Mouse (Mus musculus): ENCODE measurements at regions not wholly inside any gene's neighbourhood (a gene's known extent, or its start where the extent isn't known, plus 50 kb on each side); places are given as distances from the start of the nearest gene placed in this dataset.

GRCm38 (mm10) chr3:130942947-130943630 is 167.2 kb upstream of the Lef1 start:
- in situ Hi-C loops (cut with MboI; ENCODE audit: low sequenced_read_pairs) = no loop called here

DNA sequence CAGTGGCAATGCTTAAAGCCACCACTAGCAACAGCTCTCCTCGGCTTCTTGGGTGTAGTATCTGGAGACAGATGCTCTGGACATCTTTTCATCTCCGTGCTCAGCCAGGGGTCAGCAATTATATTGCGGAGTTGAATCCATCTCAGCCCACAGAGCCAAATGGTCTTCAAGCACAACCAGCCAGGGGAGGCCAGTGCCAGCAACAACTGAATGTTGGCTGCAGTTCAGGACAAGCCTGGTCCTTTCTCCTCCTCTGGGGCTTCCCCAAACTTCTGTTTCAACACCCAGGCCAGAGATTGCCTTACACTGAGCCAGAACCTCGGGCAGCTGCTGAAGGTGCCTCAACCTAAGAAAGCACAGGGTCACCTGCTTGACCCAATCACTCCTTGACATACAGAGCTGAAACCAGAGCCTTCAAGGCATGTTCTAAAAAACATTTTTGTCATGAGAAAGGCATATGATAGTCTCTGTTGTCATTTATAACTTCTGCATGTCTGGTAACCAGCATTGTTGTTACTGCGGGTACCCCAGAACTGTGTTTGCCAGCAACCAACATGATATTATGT is 169.9 kb upstream of the Lef1 start:
- in situ Hi-C loops (cut with MboI; ENCODE audit: low sequenced_read_pairs) = no loop called here

DNA sequence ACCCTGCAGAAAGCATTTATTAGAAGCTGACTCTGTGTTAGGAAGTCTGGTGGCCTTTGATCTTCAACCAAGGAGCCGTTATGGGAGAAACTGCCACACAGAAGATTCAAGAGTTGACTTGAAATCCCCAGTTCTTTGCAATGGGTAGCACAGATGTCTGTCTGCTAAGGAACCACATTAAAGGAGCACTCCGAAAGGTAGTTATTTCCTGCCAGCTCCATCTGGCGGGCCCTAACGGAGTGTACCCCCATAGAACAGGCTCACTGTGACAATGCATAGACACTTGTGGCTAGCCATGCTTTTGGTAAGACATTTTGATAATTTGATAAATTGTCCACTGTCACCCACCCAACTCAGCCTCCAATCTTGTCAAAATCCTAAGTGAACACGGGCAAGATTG is 173.3 kb upstream of the Lef1 start:
- in situ Hi-C loops (cut with MboI; ENCODE audit: low sequenced_read_pairs) = no loop called here

GRCm38 (mm10) chr3:130936336-130936735 is 173.9 kb upstream of the Lef1 start:
- in situ Hi-C loops (cut with MboI; ENCODE audit: low sequenced_read_pairs) = no loop called here

- in situ Hi-C loops (cut with MboI; ENCODE audit: low sequenced_read_pairs) = no loop called here
These were observed 174.3 kb upstream of the Lef1 start for GRCm38 (mm10) chr3:130935926-130936315.

GRCm38 (mm10) chr3:130935302-130935925 is 174.9 kb upstream of the Lef1 start:
- in situ Hi-C loops (cut with MboI; ENCODE audit: low sequenced_read_pairs) = no loop called here

GRCm38 (mm10) chr3:130932723-130933122 is 177.5 kb upstream of the Lef1 start:
- in situ Hi-C loops (cut with MboI; ENCODE audit: low sequenced_read_pairs) = no loop called here

DNA sequence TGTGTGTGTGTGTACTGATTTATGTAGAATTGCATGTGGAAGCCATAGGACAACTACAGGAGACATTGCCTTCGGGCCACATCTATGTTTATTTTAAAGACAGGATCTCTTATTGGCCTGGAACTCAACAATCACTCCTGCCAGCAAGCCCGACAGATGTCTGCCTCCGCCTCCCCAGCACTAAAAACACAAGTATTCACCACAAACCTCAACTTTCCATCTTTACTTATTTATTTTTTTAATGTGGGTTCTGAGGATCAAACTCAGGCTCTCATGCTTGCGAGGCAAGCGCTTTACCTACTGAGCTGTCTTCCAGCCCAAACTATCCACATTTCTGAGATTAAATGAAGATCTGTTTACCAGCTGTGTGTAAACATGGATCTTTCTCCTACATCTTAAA is 178.0 kb upstream of the Lef1 start:
- in situ Hi-C loops (cut with MboI; ENCODE audit: low sequenced_read_pairs) = no loop called here

DNA sequence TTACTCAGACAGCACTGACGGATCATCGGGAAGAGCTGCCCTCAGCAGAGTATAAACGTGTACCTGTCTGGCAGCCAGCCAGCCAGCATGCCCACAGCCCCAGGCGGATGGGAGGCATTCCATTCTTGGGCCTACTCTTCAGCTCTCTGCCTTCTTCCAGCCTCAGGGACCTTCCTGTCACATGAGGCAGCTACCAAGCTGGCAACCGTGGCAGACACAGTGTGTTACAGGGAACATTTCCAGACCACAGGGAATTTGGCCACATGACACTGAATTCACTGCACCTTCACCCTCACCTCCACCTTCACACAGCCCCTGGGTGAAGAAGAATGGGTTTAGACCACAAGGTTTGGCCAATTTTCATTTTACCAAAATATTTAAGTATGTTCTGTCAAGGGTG is 185.3 kb upstream of the Lef1 start:
- in situ Hi-C loops (cut with MboI; ENCODE audit: low sequenced_read_pairs) = no loop called here

- in situ Hi-C loops (cut with MboI; ENCODE audit: low sequenced_read_pairs) = no loop called here
These were observed 186.7 kb upstream of the Lef1 start for GRCm38 (mm10) chr3:130923615-130923958.

DNA sequence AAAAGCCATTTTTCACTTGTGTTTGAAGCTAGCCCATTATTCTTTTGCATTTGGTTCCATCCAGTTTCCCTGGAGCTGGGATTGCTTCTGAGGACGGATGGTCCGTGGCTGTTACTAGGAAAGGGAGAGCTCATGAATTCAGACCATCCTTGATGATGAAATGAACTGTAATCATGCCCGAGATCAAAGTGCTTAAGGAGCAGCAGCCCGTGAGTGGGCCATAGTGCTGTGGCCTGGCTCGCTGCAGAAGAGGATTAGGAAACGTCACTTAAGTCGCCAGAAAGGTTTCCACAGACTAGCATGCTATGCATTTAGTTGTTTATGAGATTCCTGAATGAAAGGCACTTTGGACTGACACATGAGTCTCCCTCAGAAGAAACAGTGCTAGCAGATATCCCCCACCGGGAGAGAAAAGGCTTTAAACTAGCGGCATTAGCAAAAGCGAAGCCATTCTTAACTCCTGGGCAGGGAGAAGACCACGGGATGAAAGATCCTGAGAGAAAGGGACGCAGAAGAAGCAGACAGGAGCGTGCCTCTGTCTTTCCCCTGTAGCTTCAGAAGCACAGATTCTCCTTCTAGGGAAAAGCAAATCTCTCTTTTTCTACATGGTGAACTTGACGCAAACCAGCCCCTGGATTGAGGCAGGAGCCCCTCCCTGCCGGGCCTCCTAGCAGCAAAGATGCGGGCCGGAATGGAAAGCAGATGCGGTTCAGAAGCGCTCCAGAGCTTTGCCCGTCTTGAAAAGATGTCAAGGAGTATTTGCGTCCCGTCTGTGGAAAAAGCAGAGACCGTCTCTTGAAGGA is 187.3 kb upstream of the Lef1 start:
- in situ Hi-C loops (cut with MboI; ENCODE audit: low sequenced_read_pairs) = no loop called here

DNA sequence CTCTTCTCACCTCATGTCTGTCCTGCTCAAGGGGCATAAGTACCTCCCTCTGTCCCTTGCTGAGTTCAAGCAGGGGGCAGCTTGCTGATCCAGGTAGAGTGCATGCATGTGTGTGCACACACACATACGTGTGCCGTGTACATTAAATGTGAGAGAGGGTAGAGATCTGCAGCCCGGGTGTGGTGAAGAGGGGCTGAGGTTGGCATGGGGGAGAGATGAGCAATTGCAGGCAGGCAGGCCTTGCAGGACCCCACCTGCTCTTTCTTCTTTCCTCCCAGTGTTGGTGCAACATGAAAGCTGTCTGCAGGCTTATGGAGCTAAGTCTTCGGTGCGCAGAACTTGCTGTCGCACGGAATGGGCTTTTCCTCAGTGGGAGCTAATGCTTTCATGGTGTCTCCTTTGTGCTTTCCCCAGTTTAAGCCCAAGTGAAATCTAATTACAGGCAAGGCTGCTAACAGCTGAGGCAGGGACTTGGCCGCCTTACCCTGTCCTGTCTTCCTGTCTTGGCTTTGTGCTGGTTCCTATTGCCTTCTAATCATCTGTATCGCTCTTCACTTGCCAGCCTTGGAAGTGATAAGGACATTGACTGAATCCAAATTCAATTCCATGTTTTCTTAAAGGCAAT is 188.5 kb upstream of the Lef1 start:
- in situ Hi-C loops (cut with MboI; ENCODE audit: low sequenced_read_pairs) = no loop called here

DNA sequence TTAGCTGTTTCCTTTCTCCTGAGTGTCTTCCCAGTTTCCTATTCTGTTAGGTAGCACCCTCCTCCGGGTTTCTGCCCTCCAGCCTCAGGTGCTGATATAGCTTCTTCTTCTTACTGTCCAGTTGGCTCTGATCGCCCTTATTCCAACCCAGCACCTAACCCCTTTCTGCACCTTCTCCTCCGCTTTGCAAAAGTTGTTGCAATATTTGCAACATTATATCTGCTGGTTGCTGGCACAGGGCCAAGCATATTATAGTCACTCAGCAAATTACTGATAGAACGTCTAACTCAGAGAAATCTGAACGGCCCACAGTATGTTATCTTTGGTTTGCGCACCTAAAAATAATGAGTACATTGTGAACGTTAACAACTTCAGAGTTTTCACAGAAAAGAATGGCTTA is 183.6 kb upstream of the Rpl34 start:
- in situ Hi-C loops (cut with MboI; ENCODE audit: low sequenced_read_pairs) = no loop called here

DNA sequence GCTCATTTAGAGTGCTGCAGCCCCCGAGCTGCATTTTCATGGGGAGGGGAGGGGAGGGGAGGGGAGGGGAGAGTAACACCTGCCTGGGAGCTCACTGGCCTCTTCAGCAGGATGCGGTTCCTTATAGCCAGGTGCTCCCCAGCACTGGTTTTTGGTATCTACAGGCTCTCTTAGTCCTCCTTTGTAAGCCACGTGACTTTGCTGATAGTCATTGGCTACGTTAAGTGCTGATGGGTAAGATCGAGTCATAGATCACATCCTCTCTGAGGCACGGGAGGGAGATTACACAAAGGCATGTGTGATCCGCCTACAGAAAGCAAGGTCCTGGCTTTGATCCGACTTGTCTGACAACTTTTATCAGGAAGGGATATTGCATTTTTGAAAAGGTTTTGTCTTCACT is 174.9 kb upstream of the Rpl34 start:
- in situ Hi-C loops (cut with MboI; ENCODE audit: low sequenced_read_pairs) = no loop called here

GRCm38 (mm10) chr3:130903329-130903728 is 173.1 kb upstream of the Rpl34 start:
- in situ Hi-C loops (cut with MboI; ENCODE audit: low sequenced_read_pairs) = no loop called here

DNA sequence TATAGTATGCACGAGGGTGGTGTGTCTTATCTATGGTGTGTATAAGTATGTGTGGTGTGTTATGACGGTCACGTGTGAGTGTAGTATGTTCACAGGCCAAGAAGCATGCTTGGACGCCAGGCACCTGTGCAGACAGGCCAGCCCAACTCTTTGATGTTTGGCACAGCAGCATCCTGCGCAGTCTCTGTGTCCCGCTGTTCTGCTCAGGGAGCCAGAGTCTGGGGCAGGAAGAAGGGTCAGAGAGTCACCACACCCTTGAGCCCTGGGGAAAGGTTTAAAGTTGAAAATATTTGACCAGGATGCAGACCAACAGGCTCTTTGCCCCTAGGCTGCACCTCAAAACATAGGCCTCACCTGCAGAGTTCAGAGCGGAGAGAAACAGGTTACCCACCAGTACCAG is 172.2 kb upstream of the Rpl34 start:
- in situ Hi-C loops (cut with MboI; ENCODE audit: low sequenced_read_pairs) = no loop called here

GRCm38 (mm10) chr3:130901343-130901742 is 171.1 kb upstream of the Rpl34 start:
- in situ Hi-C loops (cut with MboI; ENCODE audit: low sequenced_read_pairs) = no loop called here

- in situ Hi-C loops (cut with MboI; ENCODE audit: low sequenced_read_pairs) = no loop called here
These were observed 170.6 kb upstream of the Rpl34 start for GRCm38 (mm10) chr3:130900846-130901245.

GRCm38 (mm10) chr3:130900054-130900840 is 170.0 kb upstream of the Rpl34 start:
- in situ Hi-C loops (cut with MboI; ENCODE audit: low sequenced_read_pairs) = no loop called here

- in situ Hi-C loops (cut with MboI; ENCODE audit: low sequenced_read_pairs) = no loop called here
These were observed 164.1 kb upstream of the Rpl34 start for GRCm38 (mm10) chr3:130894168-130894814.

Data from CH12F3 (cell line).